Mouse (Mus musculus) adipocyte (in vitro differentiated cells): ENCODE data around the gene Il9.

Experiments used
- DNase-seq: peaks from one replicate; pipeline ENCODE4 v3.0.0-alpha.2; 2016; ENCODE audit warnings: low spot score

Gene Il9

DNA sequence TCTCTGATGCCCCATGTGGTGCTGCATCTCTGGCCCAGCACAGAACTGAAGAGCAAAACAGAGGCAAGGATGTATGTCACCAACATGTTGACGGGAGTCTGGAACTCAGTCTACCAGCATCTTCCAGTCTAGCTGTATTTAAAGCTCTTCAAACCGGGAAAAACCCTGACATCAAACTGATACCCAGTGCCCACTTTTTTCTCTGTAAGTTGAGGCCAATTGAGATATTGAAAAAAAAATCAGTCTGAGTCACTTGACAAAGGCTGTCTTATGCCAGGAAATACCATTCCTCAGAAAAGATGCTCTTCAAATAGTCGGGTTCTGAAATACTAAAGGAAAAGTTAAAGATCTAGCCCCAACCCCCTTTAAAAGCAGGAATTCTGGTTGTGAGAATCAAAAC, at the start of gene Il9:
TSS of gene Il9 (minus strand) at position 101 of the 400 bp plus-strand sequence.
- no peak for DNase-seq

GRCm38 (mm10) chr13:56529685-56530084, 47.6 kb upstream of the Il9 start:
- DNase-seq = no peak

DNA sequence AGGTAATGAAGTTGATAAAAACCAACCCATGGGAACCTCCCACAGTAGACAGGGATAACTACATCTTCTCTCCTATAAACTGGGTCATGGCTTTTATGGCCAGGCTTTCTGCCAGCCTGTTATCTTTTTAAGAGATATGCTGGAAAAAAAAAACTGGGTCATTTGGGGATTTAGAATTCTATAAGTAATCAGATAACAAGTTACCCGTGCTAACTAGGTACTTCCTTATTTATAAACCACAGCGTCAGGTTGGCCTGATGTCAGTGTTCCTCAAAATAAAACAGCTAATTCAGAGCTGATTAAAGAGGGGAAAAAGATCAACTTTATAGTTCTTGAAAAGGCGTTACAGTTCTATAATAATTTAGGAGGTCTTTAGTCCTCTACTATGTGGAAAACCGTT, 47.0 kb upstream of the Il9 start:
- no peak for DNase-seq

- DNase-seq = no peak
Observed at GRCm38 (mm10) chr13:56528281-56528680, 46.2 kb upstream of the Il9 start.

- DNase-seq = no peak
Observed at GRCm38 (mm10) chr13:56527846-56528245, 45.8 kb upstream of the Il9 start.

DNA sequence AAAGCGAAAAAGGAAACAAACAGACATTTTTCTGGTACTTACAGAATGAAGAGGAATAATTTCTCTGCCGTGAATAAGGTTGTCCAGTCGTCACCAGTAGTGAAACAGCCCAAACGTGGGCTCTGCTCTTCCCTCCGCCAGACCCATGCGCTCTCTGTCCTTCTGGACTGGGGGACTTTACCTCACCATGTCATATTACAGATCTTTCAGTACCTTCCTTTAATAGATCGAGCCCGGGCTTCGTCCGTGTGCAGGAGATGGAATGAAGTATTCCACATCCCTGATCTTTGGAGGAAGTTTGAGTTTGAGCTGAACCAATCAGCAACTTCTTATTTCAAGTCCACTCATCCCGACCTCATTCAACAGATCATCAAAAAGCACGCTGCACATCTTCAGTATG, 44.8 kb upstream of the Il9 start:
- no peak for DNase-seq

GRCm38 (mm10) chr13:56522821-56523167, 40.7 kb upstream of the Il9 start:
- DNase-seq = no peak

DNA sequence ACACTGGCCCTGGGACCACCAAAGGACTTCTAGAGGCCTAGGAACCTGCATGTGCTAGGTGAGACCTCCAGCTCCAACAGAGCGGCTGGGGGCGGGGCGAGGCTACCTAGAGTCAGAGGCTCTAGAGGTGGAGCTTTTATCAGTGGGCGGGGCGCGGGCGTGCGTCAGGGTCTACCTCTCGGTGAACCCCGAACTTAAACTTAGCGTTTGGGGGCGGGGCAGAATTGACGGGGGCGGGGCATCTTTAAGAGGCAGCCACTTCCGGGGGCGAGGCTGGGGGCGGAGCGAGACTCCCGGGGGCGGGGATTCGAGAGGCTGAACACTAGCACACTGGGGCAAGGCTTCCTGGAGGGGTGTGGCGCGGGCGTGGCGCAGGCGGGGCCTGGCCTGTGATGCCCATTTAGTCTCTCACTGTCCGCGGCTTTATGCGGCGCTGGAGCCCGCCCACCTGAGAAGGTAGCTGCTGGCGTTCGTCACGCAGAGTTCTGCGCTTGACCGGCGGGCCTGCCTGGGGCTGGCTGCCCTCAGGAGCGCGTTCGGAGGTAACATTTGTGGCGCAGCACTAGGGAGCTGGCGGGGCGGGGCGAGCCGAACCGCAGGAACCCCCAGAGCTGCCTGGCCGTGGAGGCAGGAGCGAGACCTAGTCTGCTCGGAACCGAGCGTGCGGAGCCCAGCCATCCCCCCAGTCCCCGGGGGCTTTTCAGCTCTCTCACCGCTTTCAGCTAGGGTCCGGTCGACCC, 40.2 kb upstream of the Il9 start, which contains the start of gene Fbxl21:
TSS of gene Fbxl21 (plus strand) at position 392 of the 740 bp plus-strand sequence.
- DNase-seq = peak; percentile 67

GRCm38 (mm10) chr13:56516816-56517215, 34.8 kb upstream of the Il9 start:
- no peak for DNase-seq

- no peak for DNase-seq
Observed at GRCm38 (mm10) chr13:56516311-56516710, 34.3 kb upstream of the Il9 start.

DNA sequence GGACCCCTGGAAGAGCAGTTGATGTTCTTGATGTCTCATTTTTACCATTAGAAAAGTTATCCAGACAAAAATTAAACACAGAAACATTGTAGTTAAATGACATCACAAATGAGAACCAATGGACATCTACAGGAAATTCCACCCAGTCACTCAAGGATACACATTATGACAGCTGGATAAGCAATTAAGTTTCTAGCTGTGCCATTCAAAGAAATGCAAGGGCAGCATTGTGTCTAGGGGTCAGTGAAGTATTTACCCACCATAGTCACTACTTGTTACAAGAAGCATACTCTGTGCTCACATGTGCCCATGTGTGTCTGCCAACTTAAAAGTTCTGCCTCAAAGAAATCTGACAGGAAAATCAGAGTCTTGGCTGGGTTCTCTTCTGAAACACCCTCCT, 31.5 kb upstream of the Il9 start:
- no peak for DNase-seq

GRCm38 (mm10) chr13:56509796-56510195, 27.8 kb upstream of the Il9 start:
- DNase-seq = no peak

- DNase-seq = no peak
Observed at GRCm38 (mm10) chr13:56506871-56507496, 24.9 kb upstream of the Il9 start.

- DNase-seq = no peak
Observed at GRCm38 (mm10) chr13:56501866-56502420, 19.9 kb upstream of the Il9 start.

DNA sequence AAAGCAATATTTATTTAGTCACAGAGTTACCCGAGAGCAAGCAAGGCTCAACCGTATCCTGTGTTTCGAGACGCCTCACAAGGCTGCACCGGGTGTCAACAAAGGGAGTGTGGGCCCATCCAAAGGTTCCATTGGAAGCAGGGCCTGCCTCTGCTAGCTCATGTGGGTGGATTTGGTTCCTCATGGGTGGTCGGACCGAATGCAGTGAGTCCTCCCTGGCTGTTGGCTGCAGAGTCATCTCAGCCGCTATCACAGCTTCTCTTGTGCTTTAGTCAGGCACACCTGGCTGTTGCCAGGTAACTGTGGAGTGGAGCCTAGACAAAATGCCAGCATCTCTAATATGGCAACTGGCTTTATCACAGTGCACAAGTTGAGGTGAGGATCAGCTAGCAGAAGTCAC, 18.6 kb upstream of the Il9 start:
- DNase-seq = no peak

- peak; percentile 27 for DNase-seq
Observed at GRCm38 (mm10) chr13:56500132-56500531, 18.1 kb upstream of the Il9 start.

DNA sequence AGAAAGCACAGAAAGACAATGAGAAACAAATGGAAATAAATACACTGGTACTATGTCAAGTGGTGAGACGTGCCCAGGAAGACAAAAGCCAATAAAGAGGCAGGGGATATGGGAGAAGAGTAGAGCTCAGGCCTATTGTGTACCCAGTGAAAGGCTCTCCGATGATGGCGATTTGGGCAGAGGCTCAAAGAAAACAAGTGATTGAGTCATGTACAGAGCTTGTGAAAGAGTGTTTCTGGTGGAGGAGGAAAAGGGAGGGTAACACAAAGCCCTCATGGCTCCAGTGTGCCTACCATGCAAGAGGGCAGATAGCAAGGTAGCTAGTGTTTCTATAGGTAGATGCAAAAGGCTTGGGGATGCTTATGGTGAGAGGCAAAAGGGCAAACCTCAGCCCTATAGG, 12.4 kb upstream of the Il9 start:
- peak; percentile 77 for DNase-seq

DNA sequence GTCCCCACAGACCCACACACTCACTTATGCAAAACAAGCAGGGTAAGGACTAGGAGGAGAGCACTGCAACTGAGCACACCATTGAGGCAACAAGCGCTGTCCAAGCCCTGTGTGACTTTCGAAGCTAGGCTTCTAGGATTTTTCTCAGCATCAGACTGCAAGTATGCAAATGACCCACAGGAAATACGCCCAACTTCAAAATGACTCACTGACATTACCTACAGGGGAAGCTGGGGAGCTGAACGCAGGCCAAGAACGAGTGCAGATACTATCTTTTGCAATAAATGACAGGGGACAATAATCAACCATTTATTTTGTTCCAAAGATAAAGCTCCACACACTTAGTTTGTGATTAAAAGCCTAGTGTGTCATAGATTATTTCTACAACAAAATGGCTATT, 6.0 kb upstream of the Il9 start:
- DNase-seq = no peak

DNA sequence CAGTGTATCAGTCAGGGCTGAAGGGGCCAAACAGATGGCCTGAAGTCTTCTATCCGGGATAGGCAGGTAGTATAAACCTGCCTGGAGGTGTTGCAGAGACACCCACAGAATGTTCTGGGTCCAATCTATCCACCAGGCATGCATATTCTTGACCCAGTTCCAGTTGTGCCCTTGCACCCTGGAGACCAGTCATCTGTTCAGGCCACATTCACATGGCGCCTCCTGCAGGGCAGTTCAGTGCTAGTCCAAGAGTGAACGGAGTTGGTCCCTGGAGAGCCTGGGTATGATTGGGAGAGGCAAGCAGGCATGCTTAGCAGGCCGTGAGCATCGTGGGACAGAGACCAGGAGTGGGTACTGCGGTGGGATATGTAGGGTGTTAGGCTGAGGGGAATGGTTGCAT, 4.0 kb downstream of the Il9 start:
- DNase-seq = no peak

GRCm38 (mm10) chr13:56477271-56477670, 4.8 kb downstream of the Il9 start:
- peak; percentile 21 for DNase-seq

- DNase-seq = peak; percentile 13
Observed at GRCm38 (mm10) chr13:56476790-56477189, 5.3 kb downstream of the Il9 start.

- peak; percentile 63 for DNase-seq
Observed at GRCm38 (mm10) chr13:56475363-56475762, 6.7 kb downstream of the Il9 start.

GRCm38 (mm10) chr13:56472661-56473060, 9.4 kb downstream of the Il9 start:
- DNase-seq = no peak

- peak; percentile 86 for DNase-seq
Observed at GRCm38 (mm10) chr13:56471951-56472350, 10.1 kb downstream of the Il9 start.
